Mouse (Mus musculus) kidney, adult 2 months (tissue): Measurements from ENCODE around the gene Fam161a. TPM values are rescaled to one million over a fixed set of nuclear protein-coding genes. Genes with fewer than 3 reads are reported as not detected.
A peak's percentile ranks its signal among the peaks of the same experiment; 100 is the strongest.
"Not testable (repeated sequence)": the region's sequence is repeated elsewhere in the genome, so short reads cannot be mapped to it uniquely, and the experiment has no call there.

Experiments
- DNase-seq: peaks from one replicate; pipeline ENCODE4 v3.0.0; 2021
- H3K27ac ChIP-seq: fragments of 200-500 bp; 2 replicates; pipeline ENCODE4 v1.5.1; 2012; ENCODE audit warnings: low read depth, low read length, control low read depth, inconsistent platforms; ENCODE audit not compliant: insufficient read depth
- H3K27me3 ChIP-seq: fragments of 200-500 bp; replicated peaks from 2 replicates; pipeline ENCODE4 v1.6.1; 2012; ENCODE audit warnings: mild to moderate bottlenecking, moderate library complexity, low read length, inconsistent platforms; ENCODE audit not compliant: control insufficient read depth, insufficient read depth
- H3K36me3 ChIP-seq: fragments of 200-500 bp; 2 replicates; pipeline ENCODE4 v1.6.1; 2012; ENCODE audit warnings: mild to moderate bottlenecking, moderate library complexity, low read length, inconsistent platforms; ENCODE audit not compliant: control insufficient read depth, insufficient read depth
- H3K4me1 ChIP-seq: fragments of 200-500 bp; 2 replicates; pipeline ENCODE4 v1.6.1; 2011; ENCODE audit warnings: low read length; ENCODE audit not compliant: control insufficient read depth, insufficient read depth
- H3K4me3 ChIP-seq: fragments of 200-500 bp; 2 replicates; pipeline ENCODE4 v1.5.1; 2011; ENCODE audit warnings: mild to moderate bottlenecking, low read depth, low read length, control low read depth; ENCODE audit not compliant: insufficient read depth
- CTCF ChIP-seq: fragments of 200-500 bp; conservative IDR thresholded peaks from 2 replicates; pipeline ENCODE4 v1.5.1; 2011; ENCODE audit warnings: low read depth, mild to moderate bottlenecking, control low read depth, low read length, moderate library complexity, mixed read lengths; ENCODE audit not compliant: insufficient read depth, insufficient read length
- POLR2A ChIP-seq: fragments of 200-500 bp; IDR thresholded peaks from one replicate; pipeline ENCODE4 v1.6.1; 2011; ENCODE audit warnings: low read depth, low read length, control low read depth
- WGBS: fragments of 180-500 bp; shearing (Covaris S2); methylation state at CpG from one replicate; pipeline ENCODE4 v1.1.7; 2018; 5-methylcytosine and 5-hydroxymethylcytosine counted together
- polyA plus RNA-seq: library from polyadenylated mRNA; depleted of rRNA; stranded (reverse); fragments of >200 nt; gene quantifications from 2 replicates; pipeline ENCODE4 v1.2.3, GENCODE M21; 2012

Fam161a gene
- polyA plus RNA-seq, 1 experiment = 4.0 TPM

DNA sequence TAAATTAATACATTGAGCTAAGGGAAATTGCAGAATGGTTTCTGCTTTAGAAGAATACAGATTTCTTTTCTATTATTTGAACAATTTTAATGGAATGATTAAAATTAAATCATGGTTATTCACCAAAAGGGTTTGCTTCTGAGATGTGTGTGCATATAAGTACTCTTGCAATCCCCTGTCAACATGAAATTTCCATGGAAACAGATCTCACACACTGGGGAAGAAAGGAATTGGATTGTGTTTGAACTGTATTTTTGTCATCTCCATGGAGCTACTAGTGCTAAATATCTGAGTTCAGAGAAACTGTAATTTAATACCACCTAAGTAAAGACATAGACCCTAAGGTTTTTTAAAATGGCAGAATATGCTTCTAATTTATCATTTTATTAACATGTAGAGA, 42.3 kb downstream of the Fam161a start:
- Histone ChIP-seq H3K4me3 (no peak overlapping the region), H3K27me3 (no peaks in the 10 kb centered on the region), H3K27ac (no peak overlapping the region), H3K4me1 (peaks cover 8% of the 10 kb centered on the region; the same call in 1 of the 2 replicates), H3K36me3 (no peaks in the 10 kb centered on the region)
- no peak for DNase-seq
- TF ChIP-seq POLR2A (no peak), CTCF (no peak)

GRCm38 (mm10) chr11:23052353-23052752, 45.0 kb downstream of the Fam161a start:
- H3K4me3 ChIP-seq = no peak overlapping the region
- WGBS = 49% methylated on average over 4 of the region's 4 CpGs
- TF ChIP-seq CTCF = no peak
- no peak overlapping the region for H3K27ac ChIP-seq
- peaks cover 8% of the 10 kb centered on the region; the same call in 1 of the 2 replicates for H3K4me1 ChIP-seq
- peak; percentile 48 for DNase-seq
- H3K36me3 ChIP-seq = no peaks in the 10 kb centered on the region
- H3K27me3 ChIP-seq = no peaks in the 10 kb centered on the region

GRCm38 (mm10) chr11:23063153-23063552, 55.8 kb downstream of the Fam161a start:
- no peak overlapping the region for H3K27ac ChIP-seq
- 73% methylated on average over 6 of the region's 6 CpGs for WGBS
- DNase-seq = no peak
- TF ChIP-seq CTCF = no peak
- no peak for TF ChIP-seq POLR2A
- 0 out of 2 replicates have a peak, but pooled peaks cover under 1% of the 10 kb centered on the region for H3K4me1 ChIP-seq
- H3K27me3 ChIP-seq = no peaks in the 10 kb centered on the region
- no peaks in the 10 kb centered on the region for H3K36me3 ChIP-seq
- H3K4me3 ChIP-seq = no peak overlapping the region

GRCm38 (mm10) chr11:23063857-23064256, 56.5 kb downstream of the Fam161a start:
- Histone ChIP-seq H3K27me3 (no peaks in the 10 kb centered on the region), H3K36me3 (no peaks in the 10 kb centered on the region), H3K4me1 (0 out of 2 replicates have a peak, but pooled peaks cover 2% of the 10 kb centered on the region), H3K4me3 (no peak overlapping the region), H3K27ac (no peak overlapping the region)
- TF ChIP-seq POLR2A (no peak), CTCF (no peak)
- no peak for DNase-seq
- WGBS = 80% methylated on average over 3 of the region's 3 CpGs

DNA sequence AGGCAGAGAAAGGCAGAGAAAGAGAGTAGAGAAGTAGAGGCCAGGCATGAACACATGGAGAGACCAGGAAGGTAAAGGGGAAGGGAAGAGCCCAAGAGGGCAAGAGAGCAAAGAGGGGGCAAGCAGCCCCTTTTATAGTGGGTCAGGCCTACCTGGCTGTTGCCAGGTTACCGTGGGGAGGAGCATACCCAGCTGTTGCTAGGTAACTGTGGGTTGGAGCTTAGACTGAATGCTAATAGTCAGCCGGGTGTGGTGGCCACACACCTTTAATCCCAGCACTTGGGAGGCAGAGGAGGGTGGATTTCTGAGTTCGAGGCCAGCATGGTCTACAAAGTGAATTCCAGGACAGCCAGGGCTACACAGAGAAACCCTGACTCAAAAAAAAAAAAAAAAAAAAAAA, 56.9 kb downstream of the Fam161a start:
- WGBS = 45% methylated on average over 3 of the region's 3 CpGs
- H3K4me3 ChIP-seq, H3K4me1 ChIP-seq, DNase-seq, H3K27me3 ChIP-seq, H3K36me3 ChIP-seq, H3K27ac ChIP-seq: not testable (repeated sequence)

- no peak for TF ChIP-seq CTCF
- TF ChIP-seq POLR2A = no peak
- H3K4me1 ChIP-seq = 0 out of 2 replicates have a peak, but pooled peaks cover 2% of the 10 kb centered on the region
- WGBS = 86% methylated on average over 2 of the region's 2 CpGs
- no peaks in the 10 kb centered on the region for H3K27me3 ChIP-seq
- no peaks in the 10 kb centered on the region for H3K36me3 ChIP-seq
- H3K27ac ChIP-seq = no peak overlapping the region
- no peak for DNase-seq
- no peak overlapping the region for H3K4me3 ChIP-seq
Measured at GRCm38 (mm10) chr11:23065167-23065668, 57.9 kb downstream of the Fam161a start.

DNA sequence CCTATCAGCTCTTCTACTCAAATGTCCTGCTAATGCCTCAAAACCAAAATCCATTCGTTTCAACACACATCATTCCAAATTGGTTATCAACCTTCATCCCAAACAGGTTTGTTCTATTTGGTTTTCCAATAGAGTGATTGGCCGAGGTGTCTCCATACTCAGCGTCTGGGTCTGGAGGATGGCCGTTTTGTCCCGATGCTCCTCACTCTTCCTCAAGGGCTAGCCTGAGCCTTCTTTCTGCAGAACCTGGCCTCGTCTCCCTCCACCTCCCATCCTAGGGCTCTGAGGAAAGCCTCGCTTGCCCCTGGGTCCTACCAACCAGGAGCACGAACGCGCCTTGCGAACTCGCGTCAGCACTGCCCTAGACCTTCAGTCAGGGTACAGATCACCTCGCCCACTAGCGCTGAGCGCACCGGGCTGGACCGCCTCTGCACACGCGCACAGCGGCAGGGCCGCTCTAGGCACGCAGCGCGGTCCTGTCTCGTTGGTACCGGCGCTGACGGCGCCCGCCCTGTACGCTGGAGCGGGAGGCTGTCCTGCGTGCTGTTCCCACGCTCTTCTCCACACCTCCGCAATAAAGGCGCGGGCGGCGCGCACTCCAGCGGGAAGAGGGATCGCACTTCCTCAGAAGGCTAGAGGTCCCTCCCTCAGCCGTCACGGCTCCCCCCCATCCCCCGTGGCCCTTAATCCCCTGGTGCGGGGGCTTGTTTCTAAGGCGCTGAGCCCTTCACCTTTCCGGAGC, 60.2 kb downstream of the Fam161a start:
- WGBS = under 1% methylated on average over 49 of the region's 49 CpGs
- no peaks in the 10 kb centered on the region for H3K36me3 ChIP-seq
- DNase-seq = peak; percentile 94
- no peaks in the 10 kb centered on the region for H3K27me3 ChIP-seq
- TF ChIP-seq CTCF (0 out of 2 replicates have a peak, but pooled peaks have one; percentile 14), POLR2A (peak; percentile 96)
- 0 out of 2 replicates have a peak, but pooled peaks cover 2% of the 10 kb centered on the region for H3K4me1 ChIP-seq
- H3K27ac ChIP-seq = peak overlapping the region; percentile 75
- peak overlapping the region; percentile 59 for H3K4me3 ChIP-seq
